Mouse (Mus musculus) neural tube, embryonic 14.5 days (tissue): ENCODE results near the gene Gm20388. TPM values are rescaled to one million over a fixed set of nuclear protein-coding genes. Genes with fewer than 3 reads are reported as not detected.

ENCODE experiments used
- ATAC-seq: fragments of 200-750 bp; cut with Nextera tagmentation; 2 replicates; pipeline ENCODE4 v1.8.0; 2017; ENCODE audit warnings: low read depth, mild to moderate bottlenecking, moderate TSS enrichment, moderate library complexity
- H3K27ac ChIP-seq: fragments of 300-500 bp; sonication (generic); 2 replicates; pipeline ENCODE4 v1.5.1; 2014; ENCODE audit warnings: low read depth, mild to moderate bottlenecking, control low read depth, low read length, moderate library complexity, mixed read lengths
- H3K27me3 ChIP-seq: fragments of 300-500 bp; sonication (generic); 2 replicates; pipeline ENCODE4 v1.6.1; 2014; ENCODE audit warnings: low read length; ENCODE audit not compliant: control insufficient read depth, insufficient read depth
- H3K36me3 ChIP-seq: fragments of 300-500 bp; sonication (generic); 2 replicates; pipeline ENCODE4 v1.6.1; 2014; ENCODE audit warnings: low read length, mixed read lengths; ENCODE audit not compliant: control insufficient read depth, insufficient read depth
- H3K4me1 ChIP-seq: fragments of 300-500 bp; sonication (generic); 2 replicates; pipeline ENCODE4 v1.6.1; 2014; ENCODE audit warnings: low read length; ENCODE audit not compliant: control insufficient read depth, insufficient read depth
- H3K4me2 ChIP-seq: fragments of 300-500 bp; sonication (generic); 2 replicates; pipeline ENCODE4 v1.6.1; 2014; ENCODE audit warnings: mild to moderate bottlenecking, low read depth, low read length, control low read depth
- H3K4me3 ChIP-seq: fragments of 300-500 bp; sonication (generic); 2 replicates; pipeline ENCODE4 v1.5.1; 2014; ENCODE audit warnings: low read depth, low read length, control low read depth, mixed read lengths
- H3K9ac ChIP-seq: fragments of 300-500 bp; sonication (generic); replicated peaks from 2 replicates; pipeline ENCODE4 v1.6.1; 2014; ENCODE audit warnings: low read depth, mild to moderate bottlenecking, control low read depth, low read length, mixed read lengths
- H3K9me3 ChIP-seq: fragments of 300-500 bp; sonication (generic); 2 replicates; pipeline ENCODE4 v1.6.1; 2016; ENCODE audit warnings: low read length; ENCODE audit not compliant: control insufficient read depth
- WGBS: fragments of 180-500 bp; shearing (Covaris S2); extraction: QIAGEN DNeasy Blood & Tissue Kit; methylation state at CpG from one replicate; pipeline ENCODE4 v1.1.7; 2014; 5-methylcytosine and 5-hydroxymethylcytosine counted together
- polyA plus RNA-seq: library from polyadenylated mRNA; unstranded; fragments of >200 nt; fragmentation: Nextera tagmentation; extraction: Ambion mirVana; gene quantifications from 2 replicates; pipeline ENCODE4 v1.2.1, GENCODE M21; 2014

The Gm20388 gene
- polyA plus RNA-seq, 1 experiment from 2014 or later = 10.3 TPM

DNA sequence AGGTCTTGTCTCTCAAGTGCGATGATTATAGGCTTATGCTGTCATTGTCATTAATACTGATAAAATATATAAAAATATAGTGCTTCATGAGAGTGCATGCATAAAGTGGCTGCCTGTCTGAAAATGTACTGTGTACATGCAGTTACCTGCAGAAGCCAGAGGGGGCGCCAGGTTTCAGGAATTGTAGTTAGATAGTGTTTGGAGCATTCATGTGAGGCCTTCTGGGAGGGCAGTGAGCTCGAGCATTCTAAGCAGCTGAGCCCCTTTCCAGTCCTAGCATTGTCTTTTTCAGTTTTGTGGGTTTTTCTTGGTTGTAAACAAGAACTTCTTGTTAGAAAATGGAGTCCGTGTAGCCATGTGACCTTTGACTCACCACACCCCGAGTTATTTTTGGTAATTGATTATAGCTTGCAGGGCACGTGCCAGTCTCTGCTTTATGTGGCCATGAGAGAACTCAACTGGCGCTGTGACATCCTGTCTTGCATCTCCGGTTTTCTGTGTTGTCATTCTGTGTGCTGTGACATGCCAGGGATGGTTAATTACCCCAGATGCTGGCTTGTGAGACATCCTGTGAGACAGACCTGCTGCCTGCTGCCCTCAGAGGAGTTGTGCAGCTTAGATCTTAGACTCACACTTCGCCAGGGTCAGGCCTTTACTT is 3474.4 kb downstream of the Gm20388 start:
- no peaks in the 10 kb centered on the region for H3K9me3 ChIP-seq
- 72% methylated on average over 9 of the region's 9 CpGs for WGBS
- H3K4me2 ChIP-seq = no peak overlapping the region
- H3K9ac ChIP-seq = no peak overlapping the region
- no peaks in the 10 kb centered on the region for H3K4me1 ChIP-seq
- no peaks in the 10 kb centered on the region for H3K27me3 ChIP-seq
- ATAC-seq = no peak
- H3K27ac ChIP-seq = no peak overlapping the region
- H3K4me3 ChIP-seq = no peak overlapping the region
- peaks cover 81% of the 10 kb centered on the region for H3K36me3 ChIP-seq

DNA sequence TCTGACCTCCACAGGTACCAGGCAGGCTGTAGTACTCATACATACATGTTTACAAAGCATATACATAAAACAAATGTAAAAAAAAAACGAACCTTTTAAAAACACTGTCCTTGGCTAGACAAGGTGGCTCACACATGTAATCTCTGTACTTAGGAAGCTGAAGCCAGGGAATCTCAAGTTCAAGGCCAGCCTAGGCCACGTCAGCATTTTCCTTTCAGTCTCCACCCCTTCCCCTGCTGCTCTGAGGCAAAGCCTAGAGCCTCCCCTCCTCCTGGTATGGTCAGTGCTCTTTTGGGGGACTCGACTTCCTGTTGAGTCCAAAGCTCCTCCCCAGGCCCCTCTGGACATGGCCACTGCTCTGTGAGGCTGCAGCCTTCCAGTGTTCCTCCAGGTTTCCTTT is 3476.4 kb downstream of the Gm20388 start:
- Histone ChIP-seq H3K4me1 (no peaks in the 10 kb centered on the region), H3K9ac (no peak overlapping the region), H3K27ac (no peak overlapping the region), H3K36me3 (peaks cover 94% of the 10 kb centered on the region), H3K9me3 (no peaks in the 10 kb centered on the region), H3K4me2 (no peak overlapping the region), H3K27me3 (no peaks in the 10 kb centered on the region), H3K4me3 (no peak overlapping the region)
- no peak for ATAC-seq
- WGBS = 93% methylated on average over 3 of the region's 3 CpGs

GRCm38 (mm10) chr8:123387801-123388200 is 3477.2 kb downstream of the Gm20388 start:
- H3K9ac ChIP-seq = no peak overlapping the region
- WGBS = 93% methylated on average over 8 of the region's 8 CpGs
- no peak overlapping the region for H3K4me3 ChIP-seq
- no peak overlapping the region for H3K4me2 ChIP-seq
- peaks cover 94% of the 10 kb centered on the region for H3K36me3 ChIP-seq
- ATAC-seq = no peak
- no peaks in the 10 kb centered on the region for H3K9me3 ChIP-seq
- H3K27me3 ChIP-seq = no peaks in the 10 kb centered on the region
- H3K4me1 ChIP-seq = no peaks in the 10 kb centered on the region
- no peak overlapping the region for H3K27ac ChIP-seq

DNA sequence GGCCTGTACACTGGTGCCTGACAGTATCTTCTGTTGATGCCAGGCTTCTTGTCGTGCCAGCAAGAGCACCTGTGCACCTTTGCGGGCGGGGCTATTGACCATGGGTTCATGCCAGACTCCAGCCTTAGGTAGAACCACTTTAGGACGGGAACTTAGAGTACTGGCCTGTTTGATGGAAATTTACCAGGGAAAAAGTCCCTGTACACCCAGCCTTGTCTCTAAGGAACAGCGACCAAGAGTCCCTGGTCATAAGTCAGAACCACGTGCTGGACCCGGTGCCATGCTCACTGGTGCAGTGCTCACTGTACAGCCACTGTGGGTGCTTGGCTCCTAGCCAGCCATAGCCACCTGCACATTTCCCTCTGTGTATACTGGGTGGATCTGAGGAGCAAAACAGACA is 3478.4 kb downstream of the Gm20388 start:
- Histone ChIP-seq H3K4me2 (no peak overlapping the region), H3K4me3 (no peak overlapping the region), H3K9me3 (no peaks in the 10 kb centered on the region), H3K9ac (no peak overlapping the region), H3K4me1 (no peaks in the 10 kb centered on the region), H3K36me3 (peaks cover 94% of the 10 kb centered on the region), H3K27ac (no peak overlapping the region), H3K27me3 (no peaks in the 10 kb centered on the region)
- WGBS = 94% methylated on average over 7 of the region's 7 CpGs
- ATAC-seq = no peak

GRCm38 (mm10) chr8:123398308-123398707 is 3487.7 kb downstream of the Gm20388 start:
- no peak overlapping the region for H3K9ac ChIP-seq
- H3K27ac ChIP-seq = no peak overlapping the region
- H3K27me3 ChIP-seq = no peaks in the 10 kb centered on the region
- H3K36me3 ChIP-seq = peaks cover 78% of the 10 kb centered on the region
- H3K9me3 ChIP-seq = no peaks in the 10 kb centered on the region
- no peaks in the 10 kb centered on the region for H3K4me1 ChIP-seq
- H3K4me2 ChIP-seq = no peak overlapping the region
- 97% methylated on average over 13 of the region's 13 CpGs for WGBS
- H3K4me3 ChIP-seq = no peak overlapping the region
- ATAC-seq = no peak

- WGBS = 94% methylated on average over 9 of the region's 9 CpGs
Observed at GRCm38 (mm10) chr8:123401936-123402335, 3491.3 kb downstream of the Gm20388 start.

DNA sequence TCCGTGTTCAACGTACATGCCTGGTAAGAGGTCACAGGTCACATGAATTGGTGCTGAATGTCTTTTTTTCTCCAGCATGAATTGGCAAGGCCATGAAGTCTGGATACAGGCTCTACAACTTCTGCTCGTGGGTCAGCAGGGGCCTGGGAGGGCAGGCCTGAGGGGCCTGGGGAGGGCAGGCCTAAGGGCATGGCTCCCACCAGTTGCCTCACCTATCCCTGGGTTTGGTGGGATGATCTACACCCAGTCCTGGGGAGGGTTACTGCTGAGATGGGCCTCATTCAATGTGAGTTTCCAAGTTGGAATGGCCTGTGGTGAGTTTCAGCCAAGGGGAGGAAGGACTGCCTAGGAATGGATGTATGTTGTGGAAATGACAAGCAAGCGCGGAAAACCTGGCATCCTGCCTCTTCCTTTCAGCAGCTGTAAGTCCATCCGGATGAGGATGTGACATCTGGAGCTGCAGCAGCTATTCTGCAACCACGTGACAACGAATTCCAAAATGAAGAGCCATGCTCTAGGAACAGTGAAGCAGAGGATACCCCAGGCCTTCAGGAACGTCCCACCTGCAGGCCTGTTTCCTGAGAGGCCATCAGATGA is 3492.2 kb downstream of the Gm20388 start:
- H3K36me3 ChIP-seq = peaks cover 49% of the 10 kb centered on the region
- ATAC-seq = no peak
- no peak overlapping the region for H3K27ac ChIP-seq
- peaks cover 3% of the 10 kb centered on the region; the same call in 1 of the 2 replicates for H3K4me1 ChIP-seq
- no peak overlapping the region for H3K4me2 ChIP-seq
- H3K4me3 ChIP-seq = no peak overlapping the region
- H3K27me3 ChIP-seq = no peaks in the 10 kb centered on the region
- 88% methylated on average over 9 of the region's 9 CpGs for WGBS
- no peaks in the 10 kb centered on the region for H3K9me3 ChIP-seq
- H3K9ac ChIP-seq = no peak overlapping the region

More at GRCm38 (mm10) chr8:123401936-123402335, 3491.3 kb downstream of the Gm20388 start:
- H3K4me1 ChIP-seq = peaks cover 3% of the 10 kb centered on the region; the same call in 1 of the 2 replicates
- ATAC-seq = no peak
- H3K9ac ChIP-seq = no peak overlapping the region
- peaks cover 54% of the 10 kb centered on the region for H3K36me3 ChIP-seq
- no peak overlapping the region for H3K4me2 ChIP-seq
- no peaks in the 10 kb centered on the region for H3K9me3 ChIP-seq
- no peaks in the 10 kb centered on the region for H3K27me3 ChIP-seq
- no peak overlapping the region for H3K4me3 ChIP-seq
- H3K27ac ChIP-seq = no peak overlapping the region

GRCm38 (mm10) chr8:123404521-123404920 is 3493.9 kb downstream of the Gm20388 start:
- Histone ChIP-seq H3K27ac (no peak overlapping the region), H3K4me1 (peaks cover 9% of the 10 kb centered on the region), H3K27me3 (no peaks in the 10 kb centered on the region), H3K4me2 (no peak overlapping the region), H3K36me3 (peaks cover 32% of the 10 kb centered on the region), H3K4me3 (no peak overlapping the region), H3K9ac (no peak overlapping the region), H3K9me3 (no peaks in the 10 kb centered on the region)
- no peak for ATAC-seq
- 33% methylated on average over 8 of the region's 8 CpGs for WGBS

DNA sequence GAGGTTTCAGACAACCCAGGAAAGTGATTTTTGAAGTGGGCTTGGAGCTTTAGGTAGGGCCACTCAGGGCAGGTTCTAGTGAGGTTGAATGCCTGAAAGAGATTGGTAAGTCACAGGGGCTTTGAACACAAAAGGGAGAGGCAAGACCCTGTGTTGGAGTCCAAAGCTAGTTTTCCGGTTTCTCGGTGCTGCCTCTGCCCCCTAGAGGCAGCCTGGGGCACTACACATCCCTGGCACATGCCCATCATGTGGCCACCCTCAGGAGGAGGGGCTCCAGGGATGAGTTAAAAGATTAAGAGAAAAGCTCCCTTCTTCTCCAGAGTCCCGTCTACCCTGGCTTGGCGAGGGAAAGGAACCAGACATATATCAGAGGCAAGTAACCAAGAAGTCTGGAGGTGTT is 3496.1 kb downstream of the Gm20388 start, which contains the start of gene Mc1r:
Mc1r (plus strand) TSS at position 322 of the 400 bp plus-strand sequence.
- H3K9me3 ChIP-seq = no peaks in the 10 kb centered on the region
- H3K27me3 ChIP-seq = no peaks in the 10 kb centered on the region
- no peak within 1 kb of the TSS for H3K9ac ChIP-seq
- peaks cover 17% of the 10 kb centered on the region for H3K4me1 ChIP-seq
- no peak within 1 kb of the TSS for H3K4me2 ChIP-seq
- ATAC-seq = no peak
- WGBS = 10% methylated on average over 4 of the region's 4 CpGs
- H3K36me3 ChIP-seq = peaks cover 14% of the 10 kb centered on the region
- no peak within 1 kb of the TSS for H3K27ac ChIP-seq
- no peak within 1 kb of the TSS for H3K4me3 ChIP-seq
